Mouse (Mus musculus) layer of hippocampus, postnatal 10 days (tissue): Measurements from ENCODE around the gene Gm10697. TPM values are rescaled to one million over a fixed set of nuclear protein-coding genes. Genes with fewer than 3 reads are reported as not detected.
"Not testable (repeated sequence)": the region's sequence is repeated elsewhere in the genome, so short reads cannot be mapped to it uniquely, and the experiment has no call there.

Experiments
- DNase-seq, 2 experiments: peaks; one replicate each; pipeline ENCODE4 v3.0.0; 2021; ENCODE audit warnings: low spot score in 2 of 2
- long read RNA-seq: library from polyadenylated mRNA; stranded (forward); transcript quantifications from one replicate; pipeline ENCODE4 v2.0.0, GENCODE M21; 2023
- total RNA-seq, 2 experiments: library from RNA; stranded (reverse); gene quantifications; 2 replicates each; pipeline ENCODE4 v1.2.3; 2021

The Gm10697 gene
- not detected for total RNA-seq
- long read RNA-seq = 0 reads

- DNase-seq = not testable (repeated sequence)
Measured at GRCm38 (mm10) chr3:94072544-94072943, at the start of gene Gm10697. Gene Gm10697 (minus strand): TSS chr3:94072644.

- DNase-seq = not testable (repeated sequence)
Measured at GRCm38 (mm10) chr3:94115071-94115470, 42.6 kb upstream of the Gm10697 start.

- DNase-seq = not testable (repeated sequence)
Measured at GRCm38 (mm10) chr3:94054785-94055184, 17.7 kb downstream of the Gm10697 start, which contains the start of gene Gm9125. Gene Gm9125 (minus strand): TSS chr3:94054885.

- DNase-seq = not testable (repeated sequence)
Measured at GRCm38 (mm10) chr3:94049566-94050121, 22.8 kb downstream of the Gm10697 start.

GRCm38 (mm10) chr3:94038241-94038640, 34.2 kb downstream of the Gm10697 start:
- not testable (repeated sequence) for DNase-seq

- DNase-seq = not testable (repeated sequence)
Measured at GRCm38 (mm10) chr3:94034400-94034799, 38.0 kb downstream of the Gm10697 start.

Other genes starting within 250 kb of the Gm10697 start
- gene Tdpoz3, start 246.6 kb downstream of the Gm10697 start, total RNA-seq = not detected
- not detected for gene Gm9117, start 129.1 kb downstream of the Gm10697 start, total RNA-seq
- gene Tdpoz5, start 111.3 kb downstream of the Gm10697 start, total RNA-seq = not detected
- gene Gm9125, start 17.8 kb downstream of the Gm10697 start, total RNA-seq = not detected
- gene Gm10696, start 105.5 kb upstream of the Gm10697 start, total RNA-seq = not detected
- gene Gm5286, start 124.1 kb upstream of the Gm10697 start, total RNA-seq = not detected
- not detected for gene Gm4778, start 191.4 kb upstream of the Gm10697 start, total RNA-seq
- gene Them4, start 237.4 kb upstream of the Gm10697 start, total RNA-seq = 10 to 100 TPM; 27.9 to 33.4 TPM